Mouse (Mus musculus): ENCODE measurements around the gene Usp5.

- TF ChIP-seq ZC3H11A (IDR thresholded peaks at IDR 0.05; ENCODE audit: borderline replicate concordance, low read depth, low read length) (no peak), CHD2 (IDR thresholded peaks at IDR 0.05; ENCODE audit: low read depth, low read length) (no peak), HCFC1 (IDR thresholded peaks at IDR 0.05; ENCODE audit: borderline replicate concordance, insufficient read depth, low read length) (no peak), MAFK (IDR thresholded peaks at IDR 0.05; ENCODE audit: insufficient read depth, low read depth, low read length) (no peak), ZNF384 (IDR thresholded peaks at IDR 0.05; ENCODE audit: low read depth, low read length) (no peak)
These were observed 49.3 kb downstream of the Usp5 start for GRCm38 (mm10) chr6:124779984-124780416.
